Mouse (Mus musculus) embryonic facial prominence, embryonic 11.5 days (tissue): ENCODE measurements at regions not wholly inside any gene's neighbourhood (a gene's known extent, or its start where the extent isn't known, plus 50 kb on each side); places are given as distances from the start of the nearest gene placed in this dataset.

Source experiments
- ATAC-seq: fragments of 200-750 bp; cut with Nextera tagmentation; replicated peaks from 2 replicates; pipeline ENCODE4 v1.8.0; 2017; ENCODE audit warnings: low read depth; ENCODE audit not compliant: insufficient number of reproducible peaks, low FRiP score, low TSS enrichment
- DNase-seq: peaks from one replicate; pipeline ENCODE4 v3.0.0-alpha.2; 2015; ENCODE audit warnings: low spot score
- H3K27ac ChIP-seq: fragments of 300-500 bp; sonication (generic); replicated peaks from 2 replicates; pipeline ENCODE4 v1.5.1; 2014; ENCODE audit warnings: mild to moderate bottlenecking, low read depth, low read length, control low read depth
- H3K27me3 ChIP-seq: fragments of 300-500 bp; sonication (generic); 2 replicates; pipeline ENCODE4 v1.6.1; 2014; ENCODE audit warnings: mild to moderate bottlenecking, low read length, moderate library complexity, mixed read lengths; ENCODE audit not compliant: control insufficient read depth, insufficient read depth
- H3K36me3 ChIP-seq: fragments of 300-500 bp; sonication (generic); replicated peaks from 2 replicates; pipeline ENCODE4 v1.6.1; 2014; ENCODE audit warnings: low read depth, mild to moderate bottlenecking, low read length, moderate library complexity, mixed read lengths; ENCODE audit not compliant: control insufficient read depth, insufficient read depth
- H3K4me1 ChIP-seq: fragments of 300-500 bp; sonication (generic); 2 replicates; pipeline ENCODE4 v1.6.1; 2014; ENCODE audit warnings: low read length, mixed read lengths; ENCODE audit not compliant: control insufficient read depth, insufficient read depth
- H3K4me2 ChIP-seq: fragments of 300-500 bp; sonication (generic); 2 replicates; pipeline ENCODE4 v1.6.1; 2014; ENCODE audit warnings: low read depth, mild to moderate bottlenecking, control low read depth, low read length, moderate library complexity
- H3K4me3 ChIP-seq: fragments of 300-500 bp; sonication (generic); 2 replicates; pipeline ENCODE4 v1.5.1; 2014; ENCODE audit warnings: low read depth, low read length, control low read depth
- H3K9ac ChIP-seq: fragments of 300-500 bp; sonication (generic); replicated peaks from 2 replicates; pipeline ENCODE4 v1.6.1; 2014; ENCODE audit warnings: mild to moderate bottlenecking, control low read depth, low read length
- H3K9me3 ChIP-seq: fragments of 300-500 bp; sonication (generic); replicated peaks from 2 replicates; pipeline ENCODE4 v1.6.1; 2016; ENCODE audit warnings: mild to moderate bottlenecking, low read length, inconsistent platforms, mixed read lengths; ENCODE audit not compliant: control insufficient read depth
- WGBS: fragments of 180-500 bp; shearing (Covaris S2); extraction: QIAGEN DNeasy Blood & Tissue Kit; methylation state at CpG from one replicate; pipeline ENCODE4 v1.1.7; 2014; 5-methylcytosine and 5-hydroxymethylcytosine counted together

- no peak overlapping the region for H3K4me3 ChIP-seq
Measured at GRCm38 (mm10) chr1:149463930-149464329, 497.2 kb downstream of the Pla2g4a start.

DNA sequence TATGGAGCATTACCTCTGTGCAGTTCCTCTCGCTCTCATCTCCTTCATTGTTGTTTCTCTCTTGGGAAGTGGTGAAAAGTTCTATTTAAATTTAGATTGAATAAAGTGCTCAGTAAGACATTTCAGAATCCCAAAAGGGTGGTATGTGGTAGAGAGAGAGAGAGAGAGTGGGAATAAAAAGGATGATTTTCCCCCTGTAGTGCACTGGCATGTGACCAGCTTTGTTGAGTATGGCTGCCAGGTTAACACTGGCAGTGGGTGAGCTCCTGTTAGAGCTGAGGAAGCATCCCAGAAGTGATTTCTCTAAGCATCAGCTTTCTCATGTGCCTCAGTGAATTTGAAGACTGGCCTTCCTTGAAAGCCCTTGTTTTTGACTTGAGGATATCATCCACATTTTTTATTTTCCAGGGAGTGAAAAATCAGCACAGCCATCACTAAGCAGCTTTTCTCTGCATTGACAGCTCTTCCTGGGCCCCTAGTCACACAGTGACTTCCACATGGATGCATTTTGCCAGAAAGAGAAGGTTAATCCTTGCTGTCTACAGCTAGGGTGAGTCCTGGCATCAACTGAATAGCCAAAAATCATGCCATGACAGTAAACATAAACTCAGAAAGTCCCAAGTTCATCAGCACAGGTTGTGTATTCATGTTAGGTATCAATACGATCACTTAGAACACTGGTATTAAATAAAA, 511.1 kb downstream of the Pla2g4a start:
- WGBS = 91% methylated on average over 2 of the region's 2 CpGs
- H3K4me3 ChIP-seq = no peak overlapping the region
- ATAC-seq = no peak
- DNase-seq = no peak
- no peak overlapping the region for H3K9ac ChIP-seq
- no peaks in the 10 kb centered on the region for H3K27me3 ChIP-seq
- H3K9me3 ChIP-seq = no peaks in the 10 kb centered on the region
- no peak overlapping the region for H3K27ac ChIP-seq
- no peaks in the 10 kb centered on the region for H3K4me1 ChIP-seq
- H3K4me2 ChIP-seq = no peak overlapping the region
- no peaks in the 10 kb centered on the region for H3K36me3 ChIP-seq

More at GRCm38 (mm10) chr1:149463930-149464329, 497.2 kb downstream of the Pla2g4a start:
- H3K9ac ChIP-seq = no peak overlapping the region
- no peak overlapping the region for H3K4me2 ChIP-seq
- H3K36me3 ChIP-seq = no peaks in the 10 kb centered on the region
- DNase-seq = no peak
- no peaks in the 10 kb centered on the region for H3K4me1 ChIP-seq
- ATAC-seq = no peak
- H3K27ac ChIP-seq = no peak overlapping the region
- H3K9me3 ChIP-seq = no peaks in the 10 kb centered on the region
- no peaks in the 10 kb centered on the region for H3K27me3 ChIP-seq

- Histone ChIP-seq H3K9me3 (no peaks in the 10 kb centered on the region), H3K27me3 (no peaks in the 10 kb centered on the region), H3K9ac (no peak overlapping the region), H3K4me2 (no peak overlapping the region), H3K36me3 (no peaks in the 10 kb centered on the region), H3K4me1 (no peaks in the 10 kb centered on the region), H3K4me3 (no peak overlapping the region), H3K27ac (no peak overlapping the region)
- DNase-seq = no peak
- ATAC-seq = no peak
- WGBS = 85% methylated on average over 5 of the region's 5 CpGs
Measured at GRCm38 (mm10) chr1:149448516-149448915, 512.6 kb downstream of the Pla2g4a start.

DNA sequence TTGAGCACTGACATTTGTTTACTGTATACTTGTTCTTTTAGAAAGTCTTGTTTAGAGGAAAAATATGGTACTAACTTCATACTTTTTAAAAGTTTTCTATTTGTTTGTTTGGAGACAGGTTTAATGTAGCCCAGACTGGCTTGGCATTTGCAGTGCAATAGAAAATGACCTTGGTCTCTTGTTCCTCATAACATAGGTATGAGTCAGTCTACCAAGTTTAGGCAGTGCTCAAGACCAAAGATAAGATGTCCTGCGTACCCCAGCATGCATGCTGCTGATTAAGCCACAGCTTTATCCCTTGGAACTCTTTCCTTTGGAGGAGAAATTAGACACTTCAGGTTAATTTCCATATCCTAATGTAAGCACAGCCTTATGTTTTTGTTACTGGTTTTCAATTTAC, 550.1 kb downstream of the Pla2g4a start:
- H3K27me3 ChIP-seq = no peaks in the 10 kb centered on the region
- H3K9ac ChIP-seq = no peak overlapping the region
- H3K27ac ChIP-seq = no peak overlapping the region
- H3K9me3 ChIP-seq = no peaks in the 10 kb centered on the region
- H3K4me1 ChIP-seq = no peaks in the 10 kb centered on the region
- no peak overlapping the region for H3K4me3 ChIP-seq
- ATAC-seq (no peak), DNase-seq (no peak)
- H3K36me3 ChIP-seq = no peaks in the 10 kb centered on the region
- no peak overlapping the region for H3K4me2 ChIP-seq
- WGBS = 81% methylated on average over 1 of the region's 1 CpGs

GRCm38 (mm10) chr1:149405367-149405766, 555.7 kb downstream of the Pla2g4a start:
- H3K27me3 ChIP-seq = no peaks in the 10 kb centered on the region
- WGBS = 48% methylated on average over 1 of the region's 1 CpGs
- ATAC-seq = no peak
- no peaks in the 10 kb centered on the region for H3K9me3 ChIP-seq
- no peaks in the 10 kb centered on the region for H3K36me3 ChIP-seq
- no peak for DNase-seq
- no peaks in the 10 kb centered on the region for H3K4me1 ChIP-seq
- H3K27ac ChIP-seq = no peak overlapping the region
- H3K4me2 ChIP-seq = no peak overlapping the region
- no peak overlapping the region for H3K4me3 ChIP-seq
- no peak overlapping the region for H3K9ac ChIP-seq

GRCm38 (mm10) chr1:149388706-149389105, 572.4 kb downstream of the Pla2g4a start:
- 75% methylated on average over 3 of the region's 3 CpGs for WGBS
- H3K27me3 ChIP-seq = no peaks in the 10 kb centered on the region
- no peaks in the 10 kb centered on the region for H3K36me3 ChIP-seq
- no peak overlapping the region for H3K9ac ChIP-seq
- no peaks in the 10 kb centered on the region for H3K4me1 ChIP-seq
- no peak overlapping the region for H3K4me2 ChIP-seq
- DNase-seq (no peak), ATAC-seq (no peak)
- no peaks in the 10 kb centered on the region for H3K9me3 ChIP-seq
- no peak overlapping the region for H3K4me3 ChIP-seq
- H3K27ac ChIP-seq = no peak overlapping the region

DNA sequence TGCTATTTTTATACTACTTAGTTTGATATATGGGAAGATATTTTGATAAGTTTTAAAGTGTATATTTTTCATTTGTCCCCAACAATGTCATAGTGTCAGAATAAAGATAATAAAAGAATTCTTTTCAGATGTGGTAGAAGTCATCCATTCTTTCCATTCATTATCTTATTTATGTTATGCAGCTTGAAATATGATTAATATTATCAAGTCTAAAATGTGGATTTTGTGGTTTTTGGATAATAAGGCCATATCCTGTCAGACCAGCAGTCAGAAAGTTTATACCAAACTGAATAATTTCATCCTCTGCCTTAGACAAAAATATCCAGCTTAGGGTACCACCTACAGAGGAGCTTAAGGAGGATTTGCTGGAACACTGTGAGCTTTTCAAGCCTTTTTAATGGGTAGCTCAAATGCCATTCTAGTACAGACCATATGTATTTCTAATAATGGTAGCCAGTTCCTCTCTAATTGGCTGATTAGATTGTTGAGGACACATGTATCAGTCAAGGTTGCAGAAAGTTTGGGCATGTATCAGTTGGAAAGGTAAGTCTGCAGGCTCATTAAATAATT, 609.7 kb downstream of the Pla2g4a start:
- no peak overlapping the region for H3K4me2 ChIP-seq
- H3K4me1 ChIP-seq = no peaks in the 10 kb centered on the region
- no peak overlapping the region for H3K27ac ChIP-seq
- H3K27me3 ChIP-seq = no peaks in the 10 kb centered on the region
- H3K36me3 ChIP-seq = no peaks in the 10 kb centered on the region
- DNase-seq (no peak), ATAC-seq (no peak)
- H3K9me3 ChIP-seq = no peaks in the 10 kb centered on the region
- H3K9ac ChIP-seq = no peak overlapping the region
- H3K4me3 ChIP-seq = no peak overlapping the region

DNA sequence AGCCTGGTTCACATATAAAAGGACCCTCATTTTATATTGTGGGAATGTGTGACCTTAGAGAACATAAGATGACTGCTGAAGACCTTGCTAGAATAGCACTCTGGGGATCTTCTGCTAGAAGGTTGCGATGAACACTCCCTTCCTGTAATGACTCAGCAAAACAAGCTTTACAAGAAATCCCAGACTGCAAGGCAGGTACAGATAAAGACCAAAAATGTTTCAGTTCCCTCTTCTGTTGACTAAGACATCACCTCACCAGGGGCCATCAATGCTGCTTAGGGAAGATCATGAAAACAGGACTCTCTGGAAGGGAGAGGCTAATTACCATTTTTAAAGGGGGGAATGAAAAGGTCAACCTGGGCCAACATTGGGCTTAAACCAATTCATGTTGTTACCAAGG, 613.7 kb downstream of the Pla2g4a start:
- no peaks in the 10 kb centered on the region for H3K27me3 ChIP-seq
- H3K4me3 ChIP-seq = no peak overlapping the region
- H3K36me3 ChIP-seq = no peaks in the 10 kb centered on the region
- H3K4me1 ChIP-seq = no peaks in the 10 kb centered on the region
- ATAC-seq (no peak), DNase-seq (no peak)
- no peak overlapping the region for H3K27ac ChIP-seq
- no peaks in the 10 kb centered on the region for H3K9me3 ChIP-seq
- H3K9ac ChIP-seq = no peak overlapping the region
- 92% methylated on average over 1 of the region's 1 CpGs for WGBS
- H3K4me2 ChIP-seq = no peak overlapping the region
